Mouse (Mus musculus) brain, embryonic 14.5 days (tissue): ENCODE data around the gene Serpina6.

Experiments used
- CTCF ChIP-seq: fragments of 200-500 bp; IDR thresholded peaks from 2 replicates; pipeline ENCODE4 v1.5.1; 2012; ENCODE audit warnings: inconsistent platforms, mild to moderate bottlenecking, moderate library complexity, borderline replicate concordance; ENCODE audit not compliant: insufficient read depth, insufficient read length; ENCODE audit errors: extremely low read depth
- POLR2A ChIP-seq: fragments of 200-500 bp; IDR thresholded peaks from 2 replicates; pipeline ENCODE4 v1.6.1; 2012; ENCODE audit warnings: mild to moderate bottlenecking, inconsistent platforms, borderline replicate concordance; ENCODE audit not compliant: poor library complexity, insufficient read depth, insufficient read length, severe bottlenecking; ENCODE audit errors: extremely low read depth

DNA sequence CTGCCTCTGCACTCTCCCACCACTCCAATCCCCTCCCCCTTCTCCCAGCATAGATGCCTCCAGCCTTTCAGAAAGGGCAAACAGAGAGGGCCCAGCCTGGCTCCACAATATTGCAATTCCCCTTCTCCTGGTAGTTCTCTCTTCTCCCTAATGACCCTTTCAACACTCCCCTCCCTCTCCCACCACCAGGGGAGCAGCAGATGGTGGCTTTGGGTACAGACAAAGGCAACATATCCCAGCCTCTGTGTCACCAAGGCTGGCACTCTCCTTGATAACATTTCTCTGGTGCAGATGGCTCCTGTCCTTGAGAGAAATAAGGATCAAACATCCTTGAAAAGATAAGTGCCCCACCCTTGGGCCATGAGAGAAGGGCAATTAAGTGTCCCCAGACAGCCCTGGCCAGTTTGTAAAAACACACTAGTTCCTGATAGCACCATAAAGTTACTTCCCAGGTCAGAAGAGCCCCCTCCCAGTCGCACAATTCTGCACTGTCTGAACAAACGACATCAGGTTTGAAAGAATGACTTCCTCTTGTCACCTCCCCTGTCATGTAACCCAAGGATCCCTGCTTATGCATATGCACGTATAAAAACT lies 31.3 kb upstream of the Serpina6 start:
- no peak for TF ChIP-seq CTCF
- TF ChIP-seq POLR2A, result no peak
